Mouse (Mus musculus): ENCODE results near the gene Ift43. TPM values are rescaled to one million over a fixed set of nuclear protein-coding genes. Genes with fewer than 3 reads are reported as not detected.

Ift43 gene
- polyA plus RNA-seq, 1 experiment from 2014 or later, result 81.3 TPM

DNA sequence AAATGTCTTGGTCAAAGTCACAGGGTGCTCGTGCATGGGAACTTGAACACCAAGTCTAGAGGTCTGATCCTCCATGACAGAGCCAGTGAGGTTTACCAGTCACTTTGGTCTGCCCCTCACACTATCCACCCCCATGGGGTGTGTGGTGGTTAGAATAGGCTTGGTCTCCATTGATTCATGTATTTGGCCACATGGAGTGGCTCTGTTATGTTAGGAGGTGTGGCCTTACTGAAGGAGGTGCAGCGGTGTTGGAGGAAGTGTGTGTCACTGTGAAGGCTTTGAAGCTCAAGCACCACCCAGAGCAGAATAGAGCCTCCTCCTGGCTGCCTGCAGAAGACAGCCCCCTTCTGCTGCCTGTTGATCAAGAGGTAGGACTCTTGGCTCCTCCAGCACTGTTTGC lies 99.5 kb downstream of the Ift43 start:
- 33% methylated on average over 2 of the region's 2 CpGs for WGBS
- no peak for ATAC-seq (ENCODE audit: low FRiP score, low read depth)

GRCm38 (mm10) chr12:86182414-86182813 lies 100.1 kb downstream of the Ift43 start:
- no peak for ATAC-seq (ENCODE audit: low FRiP score, low read depth)
- Histone ChIP-seq H3K9me3 (no peaks in the 10 kb centered on the region), H3K9ac (no peak overlapping the region), H3K27ac (no peak overlapping the region), H3K4me2 (replicated peaks) (no peak overlapping the region), H3K4me1 (peaks cover 3% of the 10 kb centered on the region; the same call in 1 of the 2 replicates), H3K36me3 (no peaks in the 10 kb centered on the region), H3K27me3 (peaks cover 3% of the 10 kb centered on the region; the same call in 1 of the 2 replicates), H3K4me3 (no peak overlapping the region)
- 86% methylated on average over 1 of the region's 1 CpGs for WGBS

More for the DNA sequence above, 99.5 kb downstream of the Ift43 start:
- Histone ChIP-seq H3K4me3 (no peak overlapping the region), H3K9me3 (no peaks in the 10 kb centered on the region), H3K9ac (no peak overlapping the region), H3K36me3 (no peaks in the 10 kb centered on the region), H3K27ac (no peak overlapping the region), H3K4me1 (peaks cover 8% of the 10 kb centered on the region), H3K4me2 (replicated peaks) (no peak overlapping the region), H3K27me3 (peaks cover 3% of the 10 kb centered on the region; the same call in 1 of the 2 replicates)

- Histone ChIP-seq H3K4me2 (replicated peaks) (no peak overlapping the region), H3K4me3 (no peak overlapping the region), H3K9me3 (no peaks in the 10 kb centered on the region), H3K27ac (no peak overlapping the region), H3K4me1 (peaks cover 9% of the 10 kb centered on the region), H3K27me3 (peaks cover 9% of the 10 kb centered on the region; the same call in 1 of the 2 replicates), H3K9ac (no peak overlapping the region), H3K36me3 (no peaks in the 10 kb centered on the region)
- 66% methylated on average over 5 of the region's 5 CpGs for WGBS
- ATAC-seq (ENCODE audit: low FRiP score, low read depth), result no peak
Observed at GRCm38 (mm10) chr12:86188161-86188560, 105.8 kb downstream of the Ift43 start.

- peaks cover 9% of the 10 kb centered on the region for H3K4me1 ChIP-seq
- H3K4me2 ChIP-seq (replicated peaks), result no peak overlapping the region
- no peak overlapping the region for H3K9ac ChIP-seq
- no peak overlapping the region for H3K4me3 ChIP-seq
- no peak overlapping the region for H3K27ac ChIP-seq
- 25% methylated on average over 19 of the region's 19 CpGs for WGBS
- no peaks in the 10 kb centered on the region for H3K36me3 ChIP-seq
- no peak for ATAC-seq (ENCODE audit: low FRiP score, low read depth)
- no peaks in the 10 kb centered on the region for H3K9me3 ChIP-seq
- H3K27me3 ChIP-seq, result 0 out of 2 replicates have a peak, but pooled peaks cover 9% of the 10 kb centered on the region
Observed at GRCm38 (mm10) chr12:86189601-86190323, 107.4 kb downstream of the Ift43 start.

DNA sequence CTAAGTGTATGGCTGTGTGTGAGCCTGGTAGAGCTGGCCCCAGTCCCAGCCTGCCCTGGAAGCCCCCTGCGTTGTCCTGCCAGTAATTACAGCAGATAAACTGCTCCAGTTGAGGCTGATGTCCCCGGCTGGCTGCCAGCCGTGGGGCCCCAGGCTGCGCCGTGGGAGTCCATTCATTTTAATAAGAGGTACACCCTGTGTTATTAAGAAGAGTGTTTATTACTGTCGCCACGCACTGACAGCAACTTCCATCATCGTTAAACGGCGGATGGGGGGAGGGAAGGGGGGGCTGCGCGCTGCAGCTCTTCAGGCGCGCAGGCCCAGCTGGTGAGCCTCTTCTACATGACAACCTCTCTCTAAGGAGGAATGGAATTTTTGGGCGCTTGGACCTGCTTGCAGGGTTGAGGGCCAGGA lies 109.7 kb downstream of the Ift43 start:
- Histone ChIP-seq H3K36me3 (no peaks in the 10 kb centered on the region), H3K4me3 (no peak overlapping the region), H3K27me3 (0 out of 2 replicates have a peak, but pooled peaks cover 6% of the 10 kb centered on the region), H3K9me3 (no peaks in the 10 kb centered on the region), H3K4me2 (replicated peaks) (no peak overlapping the region), H3K4me1 (peaks cover 9% of the 10 kb centered on the region), H3K27ac (no peak overlapping the region), H3K9ac (no peak overlapping the region)
- 14% methylated on average over 15 of the region's 15 CpGs for WGBS
- no peak for ATAC-seq (ENCODE audit: low FRiP score, low read depth)

- ATAC-seq (ENCODE audit: low FRiP score, low read depth), result no peak
- peaks cover 6% of the 10 kb centered on the region for H3K4me1 ChIP-seq
- 89% methylated on average over 7 of the region's 7 CpGs for WGBS
- H3K27ac ChIP-seq, result no peak overlapping the region
- no peak overlapping the region for H3K9ac ChIP-seq
- no peak overlapping the region for H3K4me2 ChIP-seq (replicated peaks)
- H3K9me3 ChIP-seq, result no peaks in the 10 kb centered on the region
- no peak overlapping the region for H3K4me3 ChIP-seq
- peaks cover 4% of the 10 kb centered on the region; the same call in 1 of the 2 replicates for H3K27me3 ChIP-seq
- H3K36me3 ChIP-seq, result no peaks in the 10 kb centered on the region
Observed at GRCm38 (mm10) chr12:86196944-86197343, 114.6 kb downstream of the Ift43 start.

DNA sequence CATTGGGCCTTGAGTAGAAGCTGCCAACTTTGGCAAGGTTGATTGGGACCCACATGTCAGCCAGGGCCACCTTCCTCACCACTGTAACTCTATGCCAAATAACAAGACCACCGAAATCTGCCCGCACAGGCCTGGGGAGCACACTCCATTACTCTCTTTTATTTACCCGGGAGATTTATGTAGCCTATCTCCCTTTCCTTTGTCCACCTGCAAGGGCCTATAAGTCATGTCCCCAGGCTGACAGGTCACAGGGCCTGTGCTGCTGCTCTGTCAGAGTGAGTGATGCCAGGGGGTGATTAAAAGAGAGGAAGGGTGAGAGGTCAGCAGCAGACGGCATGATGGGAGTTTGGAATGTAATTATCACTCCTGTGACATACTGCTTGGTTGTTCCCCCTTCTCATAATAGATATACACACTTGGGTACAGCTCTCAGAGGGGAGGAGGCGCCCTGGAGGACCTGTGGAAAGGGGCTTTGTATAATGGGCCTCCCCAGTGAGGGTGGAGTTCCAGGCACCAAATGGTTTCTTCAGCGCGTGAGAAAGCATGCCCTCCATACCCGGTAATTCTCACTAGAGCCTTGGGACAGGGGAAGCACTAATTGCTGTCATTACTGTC lies 121.2 kb downstream of the Ift43 start:
- H3K9ac ChIP-seq, result no peak overlapping the region
- H3K9me3 ChIP-seq, result no peaks in the 10 kb centered on the region
- H3K27ac ChIP-seq, result no peak overlapping the region
- H3K27me3 ChIP-seq, result peaks cover 14% of the 10 kb centered on the region
- no peaks in the 10 kb centered on the region for H3K36me3 ChIP-seq
- H3K4me3 ChIP-seq, result no peak overlapping the region
- no peaks in the 10 kb centered on the region for H3K4me1 ChIP-seq
- H3K4me2 ChIP-seq (replicated peaks), result no peak overlapping the region
- WGBS, result 16% methylated on average over 8 of the region's 8 CpGs
- no peak for ATAC-seq (ENCODE audit: low FRiP score, low read depth)

- no peak for ATAC-seq (ENCODE audit: low FRiP score, low read depth)
- Histone ChIP-seq H3K4me1 (no peaks in the 10 kb centered on the region), H3K36me3 (no peaks in the 10 kb centered on the region), H3K4me3 (no peak overlapping the region), H3K4me2 (replicated peaks) (no peak overlapping the region), H3K9me3 (no peaks in the 10 kb centered on the region), H3K27me3 (peaks cover 76% of the 10 kb centered on the region), H3K27ac (no peak overlapping the region), H3K9ac (no peak overlapping the region)
- under 1% methylated on average over 19 of the region's 19 CpGs for WGBS
Observed at GRCm38 (mm10) chr12:86211099-86211520, 128.8 kb downstream of the Ift43 start.

Other genes starting within 250 kb of the Ift43 start
- gene Tgfb3, start 3.5 kb upstream of the Ift43 start, polyA plus RNA-seq (2015; fragmentation: Nextera tagmentation; extraction: Ambion mirVana), result 67.8 and 73.3 TPM in 2 replicates
- gene Gpatch2l, start 159.3 kb downstream of the Ift43 start, polyA plus RNA-seq (2015; fragmentation: Nextera tagmentation; extraction: Ambion mirVana), result 20.0 and 20.3 TPM in 2 replicates